Mouse (Mus musculus): ENCODE measurements around the gene Zfp46.

GRCm38 (mm10) chr4:136308355-136308754, 23.9 kb downstream of the Zfp46 start:
- no peak for TF ChIP-seq CTCF (IDR thresholded peaks at IDR 0.05; ENCODE audit: low read depth)
- no peak for TF ChIP-seq EP300 (IDR thresholded peaks at IDR 0.05; ENCODE audit: low read depth)

Data from liver, postnatal 0 days (tissue).